Mouse (Mus musculus) limb, embryonic 12.5 days (tissue): ENCODE results near the gene Luzp1. TPM values are rescaled to one million over a fixed set of nuclear protein-coding genes. Genes with fewer than 3 reads are reported as not detected.

Experiments
- polyA plus RNA-seq: library from polyadenylated mRNA; unstranded; fragments of >200 nt; fragmentation: Nextera tagmentation; extraction: Ambion mirVana; gene quantifications from 2 replicates; pipeline ENCODE4 v1.2.1, GENCODE M21; 2016

Gene Luzp1
- polyA plus RNA-seq, 1 experiment from 2014 or later: 144 TPM

Other genes starting within 250 kb of the Luzp1 start
- 5.0 and 5.2 TPM in 2 replicates for gene Tcea3, start 222.0 kb upstream of the Luzp1 start, polyA plus RNA-seq
- gene Zfp46, start 185.1 kb upstream of the Luzp1 start, polyA plus RNA-seq: 25.4 and 25.6 TPM in 2 replicates
- gene Hnrnpr, start 158.8 kb upstream of the Luzp1 start, polyA plus RNA-seq: 252 and 268 TPM in 2 replicates
- 0.11 and 0.17 TPM in 2 replicates for gene Htr1d, start 46.2 kb upstream of the Luzp1 start, polyA plus RNA-seq
- gene 6030445D17Rik, start 7.5 kb upstream of the Luzp1 start, polyA plus RNA-seq: 0.19 TPM in 1 of 2 replicates, not detected in the other
- gene Kdm1a, start 133.0 kb downstream of the Luzp1 start, polyA plus RNA-seq: 78.4 and 79.7 TPM in 2 replicates
- not detected in 2 replicates for gene Tex46, start 140.7 kb downstream of the Luzp1 start, polyA plus RNA-seq
- gene Lactbl1, start 152.9 kb downstream of the Luzp1 start, polyA plus RNA-seq: not detected in 2 replicates